Mouse (Mus musculus): ENCODE results near the gene Gm44973.
"Not testable (repeated sequence)": the region's sequence is repeated elsewhere in the genome, so short reads cannot be mapped to it uniquely, and the experiment has no call there.

The Gm44973 gene

GRCm38 (mm10) chr7:5051193-5052192 lies 36.2 kb downstream of the Gm44973 start, which contains the start of gene Zfp580:
Zfp580 (plus strand) TSS chr7:5051538.
- DNase-seq (ENCODE audit: low spot score in 2 of 2), result peak; percentile 71 to 75

DNA sequence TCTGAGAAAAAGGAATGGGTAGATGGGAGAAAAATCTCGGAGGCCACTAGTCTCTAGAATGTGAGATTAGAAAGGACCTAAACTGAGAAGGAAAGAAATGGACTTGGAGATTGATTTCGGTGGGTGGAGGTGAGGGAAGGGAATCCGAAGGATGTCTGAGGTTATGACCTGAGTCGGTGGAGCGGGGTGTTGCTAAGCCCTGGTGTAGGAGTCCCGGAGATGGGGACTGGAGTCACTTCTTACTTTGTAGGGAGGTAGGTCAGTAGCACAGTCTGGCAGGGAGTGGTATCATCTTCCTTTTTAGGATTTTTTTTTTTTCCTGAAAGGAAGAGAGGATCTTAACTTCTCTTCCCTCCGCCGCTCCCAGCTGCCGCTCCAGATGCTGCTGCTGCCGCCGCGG lies 37.1 kb downstream of the Gm44973 start:
- no peak for DNase-seq (ENCODE audit: low spot score in 2 of 2)

GRCm38 (mm10) chr7:5052931-5053343 lies 37.6 kb downstream of the Gm44973 start:
- no peak for DNase-seq (ENCODE audit: low spot score in 2 of 2)

- no peak for DNase-seq (ENCODE audit: low spot score in 2 of 2)
Measured at GRCm38 (mm10) chr7:5053456-5054179, 38.3 kb downstream of the Gm44973 start.

DNA sequence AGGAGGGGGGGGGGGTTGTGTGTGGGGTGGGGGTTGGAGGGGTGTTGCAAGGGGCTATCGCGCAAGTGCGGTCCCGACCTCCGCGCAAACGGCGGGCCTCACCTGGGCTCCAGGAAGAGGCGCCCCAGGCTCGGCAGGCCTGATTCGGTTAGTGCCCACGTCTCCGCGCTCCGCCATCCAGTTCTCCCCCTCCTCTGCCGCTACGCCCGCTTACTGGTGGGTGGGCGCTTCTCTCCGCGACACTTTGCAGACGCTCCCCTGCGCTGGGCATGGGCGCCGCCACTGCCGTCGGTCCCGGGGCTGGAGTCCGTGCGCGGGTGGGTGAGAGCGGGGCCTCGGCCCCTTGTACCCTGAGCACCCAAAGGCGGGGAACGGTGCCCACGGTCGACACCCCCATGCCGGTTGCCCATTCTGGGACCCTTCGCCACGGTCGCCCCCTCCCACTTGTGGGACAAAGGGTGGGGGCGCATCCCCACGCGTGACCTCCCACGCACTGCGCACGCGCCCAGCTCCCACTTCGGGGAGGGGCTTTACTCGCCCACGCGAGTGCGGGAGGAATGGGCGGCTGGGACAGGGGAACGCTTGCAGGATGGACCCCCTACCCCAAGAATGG lies 41.5 kb downstream of the Gm44973 start:
- DNase-seq (ENCODE audit: low spot score in 2 of 2), result no peak

DNA sequence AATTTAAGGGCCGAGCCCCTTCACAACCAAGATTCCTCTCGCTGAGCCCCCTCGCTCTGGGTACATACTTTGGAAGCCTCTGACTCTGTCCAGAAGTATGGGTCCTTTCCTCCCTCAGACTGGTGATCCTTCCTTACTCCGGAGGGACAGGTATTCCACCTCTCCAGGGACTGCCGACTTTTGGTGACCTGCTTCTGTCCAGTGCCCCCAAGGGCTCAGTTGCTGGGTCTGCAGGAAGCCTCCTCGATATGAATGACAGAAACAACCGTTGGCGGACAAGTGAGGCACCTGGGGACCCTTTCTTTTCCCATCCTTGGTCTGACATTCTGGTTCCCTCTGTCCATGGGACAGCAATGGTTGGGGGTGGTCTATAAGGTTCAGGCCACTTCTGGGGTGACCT lies 42.1 kb downstream of the Gm44973 start:
- DNase-seq (ENCODE audit: low spot score in 2 of 2), result no peak

DNA sequence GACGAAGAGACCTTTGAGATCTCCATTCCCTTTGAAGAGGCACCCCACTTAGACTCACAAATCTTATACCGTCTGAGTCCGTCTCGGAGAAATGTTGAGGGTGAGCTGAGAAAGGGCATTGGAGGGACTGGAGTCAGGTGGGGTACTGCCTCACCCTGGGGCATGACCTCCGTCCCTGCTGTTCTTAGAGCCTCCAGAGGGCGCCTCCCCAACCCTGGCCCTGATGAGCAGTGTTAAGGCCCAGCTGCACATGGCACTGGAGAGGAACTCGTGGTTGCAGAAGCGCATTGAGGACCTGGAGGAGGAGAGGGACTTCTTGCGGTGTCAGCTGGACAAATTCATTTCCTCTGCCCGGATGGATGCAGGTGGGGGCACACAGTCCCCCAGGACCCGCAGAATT lies 42.5 kb downstream of the Gm44973 start:
- DNase-seq (ENCODE audit: low spot score in 2 of 2), result no peak

DNA sequence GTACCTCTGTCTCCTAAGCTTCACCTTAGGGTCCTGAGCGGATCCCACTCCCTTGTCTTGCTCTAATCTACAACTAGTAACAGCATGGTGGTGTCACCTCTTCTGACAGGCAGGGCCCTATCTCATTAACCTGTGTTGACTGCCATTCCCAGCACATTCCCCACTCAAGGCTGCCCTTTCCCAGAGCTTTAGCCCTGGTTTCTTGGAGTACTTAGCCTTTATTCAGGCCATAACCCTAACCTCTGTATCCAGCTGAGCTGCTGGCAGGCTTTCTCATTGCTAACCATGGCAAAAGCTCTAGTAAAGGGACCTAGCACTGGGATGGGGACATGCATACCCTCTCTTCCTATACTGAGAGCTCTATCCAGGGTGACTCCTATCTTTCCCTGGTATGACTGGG lies 43.3 kb downstream of the Gm44973 start:
- no peak for DNase-seq (ENCODE audit: low spot score in 2 of 2)

DNA sequence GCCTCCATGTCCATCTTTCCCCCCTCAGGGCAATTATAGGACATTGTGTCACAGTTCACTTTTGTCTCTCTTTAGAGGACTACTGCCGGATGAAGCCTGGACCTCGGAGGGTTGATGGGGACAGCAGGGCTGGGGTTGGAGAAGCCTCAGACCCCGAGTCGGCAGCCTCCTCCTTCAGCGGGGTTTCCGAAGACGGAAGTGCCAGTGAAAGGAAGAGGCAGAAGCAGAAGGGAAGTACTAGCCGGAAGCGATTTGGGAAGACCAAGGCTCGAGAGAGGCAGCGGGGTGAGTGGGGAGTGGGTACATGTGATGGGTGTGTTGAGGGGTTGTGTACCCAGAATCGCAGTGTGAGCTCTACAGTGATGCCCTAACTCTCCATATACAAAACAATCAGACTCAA lies 44.1 kb downstream of the Gm44973 start:
- DNase-seq (ENCODE audit: low spot score in 2 of 2), result no peak

DNA sequence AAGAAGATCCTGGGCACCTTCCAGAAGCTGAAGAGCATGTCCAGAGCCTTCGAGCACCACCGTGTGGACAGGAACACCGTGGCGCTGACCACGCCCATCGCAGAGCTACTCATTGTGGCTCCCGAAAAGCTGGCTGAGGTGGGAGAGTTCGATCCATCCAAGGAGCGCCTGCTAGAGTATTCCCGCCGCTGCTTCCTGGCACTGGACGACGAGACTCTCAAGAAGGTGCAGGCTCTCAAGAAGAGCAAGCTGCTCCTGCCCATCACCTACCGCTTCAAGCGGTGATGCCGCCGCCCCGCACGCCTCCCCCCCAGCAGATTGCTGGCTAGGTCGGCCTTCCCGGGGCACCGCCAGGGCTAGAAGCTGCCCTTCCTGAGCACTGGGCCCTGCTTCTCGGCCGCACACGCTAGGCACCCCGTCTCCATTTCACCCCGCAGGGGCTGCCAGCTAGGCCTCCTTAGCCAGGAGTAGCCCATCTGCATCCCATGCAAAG lies 45.0 kb downstream of the Gm44973 start:
- DNase-seq (ENCODE audit: low spot score in 2 of 2), result peak; percentile 59 to 64

DNA sequence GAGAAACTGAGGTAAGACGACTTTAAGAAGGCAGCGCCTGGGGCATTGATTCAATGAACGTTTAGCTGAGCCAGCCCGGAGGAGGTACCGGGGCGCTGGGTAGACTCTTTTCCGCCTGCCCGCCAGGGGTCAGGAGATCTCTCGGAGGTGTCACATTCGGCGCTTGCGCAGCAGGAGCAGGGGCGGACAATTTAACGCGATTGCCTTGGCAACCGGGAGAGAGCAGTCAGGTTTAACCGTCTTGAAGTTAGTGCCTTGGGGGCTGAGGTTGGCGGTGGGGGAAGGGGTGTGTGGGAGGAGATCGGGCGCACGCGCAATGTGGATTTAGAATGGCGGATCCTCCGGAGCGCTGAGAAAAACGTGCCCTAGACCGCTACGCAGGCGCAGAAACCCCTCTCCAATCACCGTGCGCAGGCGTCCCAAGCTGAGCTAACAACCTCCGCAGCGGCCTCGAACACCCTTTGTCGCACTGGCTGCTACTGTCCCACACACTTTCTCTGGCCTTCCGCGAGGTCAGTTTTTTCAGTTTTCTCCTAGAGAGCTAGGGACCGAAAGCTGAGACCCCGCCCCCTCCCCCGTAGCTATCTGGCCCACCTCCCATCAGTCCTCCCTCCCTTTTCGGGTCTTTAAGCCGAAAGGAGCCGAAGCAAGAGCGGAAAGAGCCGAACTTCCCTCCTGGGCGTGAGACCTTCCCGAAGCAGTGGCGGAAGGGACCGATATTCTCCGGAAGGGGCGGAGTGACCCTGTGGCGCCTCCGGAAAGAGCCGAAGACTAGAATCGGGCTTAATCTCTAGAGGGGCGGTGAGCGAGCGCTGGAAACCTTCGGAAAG lies 45.9 kb downstream of the Gm44973 start:
- DNase-seq (ENCODE audit: low spot score in 2 of 2), result peak; percentile 99 to 100

DNA sequence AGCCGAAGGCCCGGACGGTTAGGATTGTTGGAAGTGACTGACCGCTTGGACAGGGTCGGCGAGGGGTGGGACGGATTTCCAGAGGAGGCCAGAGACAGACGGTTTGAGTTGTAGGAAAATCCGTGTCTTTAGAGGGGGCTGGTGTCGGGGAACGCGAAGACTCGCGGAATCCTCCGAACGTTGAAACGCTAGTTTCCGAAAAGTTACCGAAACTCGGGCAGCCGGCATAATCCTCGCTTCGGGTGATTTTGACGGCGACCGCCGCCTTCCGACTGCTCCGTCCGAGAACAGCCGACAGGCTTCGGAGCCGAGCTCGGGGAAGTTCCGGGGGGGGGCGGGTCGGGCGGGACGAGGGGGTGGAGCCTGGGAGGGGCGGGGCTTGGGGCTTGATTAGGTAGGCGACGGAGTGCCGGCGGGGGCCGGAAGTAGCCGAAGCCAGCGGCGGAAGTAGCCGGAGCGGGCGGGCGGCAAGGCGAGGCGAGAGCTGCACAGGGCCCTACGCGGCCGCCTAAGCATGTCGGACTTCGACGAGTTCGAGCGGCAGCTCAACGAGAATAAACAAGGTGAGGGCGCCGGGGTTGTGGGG lies 46.6 kb downstream of the Gm44973 start, which contains the start of gene U2af2:
U2af2 (plus strand) TSS at position 370 of the 586 bp plus-strand sequence.
- peak; percentile 81 to 84 for DNase-seq (ENCODE audit: low spot score in 2 of 2)

DNA sequence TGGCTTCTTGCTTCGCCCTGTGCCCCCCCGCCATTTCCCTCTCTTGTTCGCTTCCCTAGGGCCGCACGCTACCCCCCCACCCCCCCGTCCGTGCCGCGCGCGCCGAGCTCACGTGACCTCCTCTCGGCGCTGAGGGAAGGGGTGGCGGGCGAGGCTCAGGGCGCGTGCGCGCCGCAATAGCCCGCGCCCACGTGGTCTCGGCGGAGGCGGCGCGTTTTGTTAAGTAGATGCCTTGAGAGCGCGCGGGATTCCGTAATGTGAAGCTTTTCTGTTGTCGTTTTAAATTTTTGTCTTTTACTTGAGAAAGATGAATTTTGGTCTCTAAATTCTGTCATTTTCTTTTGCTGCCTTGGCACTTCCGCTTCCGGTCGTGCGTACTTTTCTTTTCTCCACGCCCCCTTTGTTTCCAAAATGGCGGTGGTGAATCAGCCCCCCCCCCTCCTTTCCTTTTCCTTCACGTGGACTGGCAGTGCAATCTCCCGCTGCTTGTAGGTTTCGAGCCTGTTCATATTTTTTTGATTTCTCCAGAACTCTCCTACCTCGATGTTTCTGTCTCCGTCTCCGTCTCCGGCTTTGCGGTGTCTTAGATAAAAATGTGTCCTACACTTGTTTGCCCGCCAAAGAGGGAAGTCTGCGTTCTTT lies 47.2 kb downstream of the Gm44973 start:
- peak in 1 of 2 experiments; percentile 50 for DNase-seq (ENCODE audit: low spot score in 2 of 2)

DNA sequence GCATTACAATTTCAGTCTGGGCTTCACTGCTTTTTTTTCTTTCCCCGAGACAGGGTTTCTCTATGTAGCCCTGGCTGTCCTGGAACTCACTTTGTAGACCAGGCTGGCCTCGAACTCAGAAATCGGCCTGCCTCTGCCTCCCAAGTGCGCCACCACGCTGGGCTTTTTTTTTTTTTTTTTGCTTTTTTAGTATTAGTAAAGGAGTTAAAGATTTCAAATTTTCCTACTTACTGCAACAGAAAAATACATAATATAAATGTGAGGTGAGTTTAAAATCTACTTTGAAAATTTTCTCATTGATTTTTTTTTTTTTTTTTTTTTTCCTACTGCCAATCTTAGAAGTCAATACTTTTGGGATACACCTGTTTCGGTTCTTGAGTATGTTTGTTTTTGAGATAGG lies 49.6 kb downstream of the Gm44973 start:
- no peak for DNase-seq (ENCODE audit: low spot score in 2 of 2)

DNA sequence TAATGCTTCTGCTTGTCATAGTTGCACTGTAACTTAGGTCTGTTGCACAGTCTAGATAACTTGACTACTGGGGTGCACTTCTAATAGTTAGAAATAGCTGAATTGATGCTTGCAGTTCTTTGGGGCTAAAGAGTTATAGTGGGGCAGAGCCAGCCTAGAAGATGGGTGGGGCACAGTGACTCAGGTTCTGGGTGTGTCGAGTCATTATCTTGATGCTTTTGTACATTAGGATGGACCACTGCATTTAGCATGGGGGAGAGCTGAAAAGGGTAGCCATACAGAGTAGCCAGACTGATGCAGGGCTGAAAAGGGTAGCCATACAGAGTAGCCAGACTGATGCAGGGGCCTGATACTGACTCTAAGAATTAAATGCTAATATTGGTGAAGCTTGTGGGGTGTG lies 58.3 kb downstream of the Gm44973 start:
- no peak for DNase-seq (ENCODE audit: low spot score in 2 of 2)

DNA sequence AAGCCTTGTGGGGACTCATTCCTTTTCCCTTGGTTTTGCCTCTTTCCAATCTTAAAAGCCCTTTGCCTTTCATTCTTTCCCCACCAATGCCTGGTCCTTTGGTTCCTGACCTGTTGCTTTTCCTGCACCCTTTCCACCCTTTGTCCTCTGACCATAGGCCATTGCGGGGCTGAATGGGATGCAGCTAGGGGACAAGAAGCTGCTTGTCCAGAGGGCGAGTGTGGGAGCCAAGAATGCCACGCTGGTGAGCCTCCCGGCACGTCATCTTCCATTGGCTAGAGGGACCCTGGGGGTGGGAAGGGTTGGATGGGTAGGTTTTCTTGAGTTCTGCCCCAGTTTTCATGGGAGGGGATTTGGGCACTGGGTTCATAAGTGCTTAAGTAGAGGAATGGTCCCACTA lies 59.7 kb downstream of the Gm44973 start:
- DNase-seq (ENCODE audit: low spot score in 2 of 2), result no peak

DNA sequence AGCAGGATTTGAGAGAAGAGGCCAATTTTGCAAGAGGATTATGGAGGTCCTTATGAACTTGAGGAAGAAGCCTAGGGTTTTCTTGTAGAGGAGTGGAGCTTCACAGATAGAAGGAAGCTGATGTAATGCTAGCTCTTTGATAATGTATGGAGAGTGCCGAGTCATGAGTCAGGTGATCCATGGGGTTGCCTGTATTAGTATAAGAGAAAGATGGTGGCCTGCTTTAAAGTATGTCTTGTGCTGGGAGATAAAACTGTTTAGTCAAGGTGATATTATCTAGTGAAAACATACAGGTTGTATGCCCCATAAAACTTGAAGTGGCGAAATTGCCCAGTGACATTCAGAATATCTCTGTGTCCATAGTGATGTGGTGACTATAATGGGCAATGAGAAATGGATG lies 61.6 kb downstream of the Gm44973 start:
- no peak for DNase-seq (ENCODE audit: low spot score in 2 of 2)

DNA sequence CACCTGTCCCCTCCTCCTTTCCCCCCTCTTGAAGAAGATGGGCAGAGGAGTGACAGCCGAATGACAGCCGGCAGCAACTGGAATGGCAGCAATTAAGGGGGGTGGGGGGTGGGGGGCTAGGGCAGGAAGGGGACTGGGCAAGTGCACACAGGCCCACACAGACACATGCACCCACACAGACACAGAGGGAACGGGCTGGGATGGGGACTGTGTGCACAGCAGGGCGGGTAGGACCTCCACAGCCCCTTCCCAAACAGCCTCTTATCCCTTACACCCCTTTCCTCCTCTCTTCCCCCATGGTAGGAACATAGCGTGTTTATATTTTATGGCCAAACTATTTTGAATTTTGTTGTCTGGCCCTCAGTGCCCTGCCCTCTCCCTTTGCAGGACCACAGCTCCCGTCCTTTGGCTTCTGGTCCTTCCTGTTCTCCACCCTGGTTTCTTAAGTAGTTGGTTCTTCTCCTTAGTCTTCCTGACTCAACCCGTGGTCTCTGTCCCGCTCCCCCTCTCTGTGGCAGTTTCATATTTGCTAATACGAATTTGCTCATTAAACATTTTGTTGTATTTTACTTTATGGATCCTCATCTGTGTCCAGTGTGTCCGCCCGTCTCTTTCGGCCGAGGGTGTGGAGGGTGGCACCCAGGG lies 64.2 kb downstream of the Gm44973 start:
- not testable (repeated sequence) for DNase-seq (ENCODE audit: low spot score in 2 of 2)

DNA sequence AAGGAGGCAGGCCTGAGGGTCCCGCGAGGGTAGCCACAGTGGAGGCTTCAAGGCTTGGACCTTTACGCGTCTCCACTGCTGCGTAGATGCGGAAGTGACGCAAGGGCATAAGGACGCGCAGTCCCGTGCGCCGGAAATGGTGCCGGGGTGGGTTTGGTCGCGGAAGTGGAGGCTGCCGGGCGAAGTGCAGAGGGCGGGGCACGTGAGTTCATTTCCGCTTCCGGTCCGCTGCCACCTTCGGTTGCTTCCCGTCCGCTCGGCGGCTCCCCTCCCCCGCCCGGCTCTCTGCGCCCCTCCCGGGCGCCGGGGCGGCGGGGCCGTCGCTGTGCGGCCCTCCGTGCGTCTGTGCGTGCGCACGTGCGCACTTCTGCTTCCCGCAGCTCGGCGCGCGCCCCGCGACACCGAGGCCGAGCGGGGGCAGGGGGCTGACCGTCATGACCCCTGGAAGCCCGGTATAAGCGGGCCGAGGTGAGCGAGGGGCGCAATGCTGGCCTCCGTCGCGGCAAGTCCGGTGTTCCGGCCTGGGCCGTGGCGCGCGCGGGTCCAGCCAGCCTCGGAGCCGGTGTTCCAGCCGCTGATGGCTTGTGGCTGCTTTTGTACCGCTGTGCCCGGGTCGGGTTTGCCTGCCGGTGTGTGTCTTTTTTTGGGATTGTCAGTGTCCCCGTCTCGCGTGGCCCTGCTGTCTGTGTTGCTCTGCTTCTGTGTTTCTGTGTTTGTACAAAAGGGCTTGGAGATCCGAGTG lies 64.9 kb downstream of the Gm44973 start, which contains the start of gene Epn1:
Epn1 (plus strand) TSS at position 226 of the 742 bp plus-strand sequence.
- DNase-seq (ENCODE audit: low spot score in 2 of 2), result peak; percentile 90 to 97
